Mouse (Mus musculus): ENCODE results near the gene Nwd2. TPM values are rescaled to one million over a fixed set of nuclear protein-coding genes. Genes with fewer than 3 reads are reported as not detected.

Gene Nwd2
- not detected in 2 replicates for total RNA-seq (2014; rRNA removed; ENCODE audit: low replicate concordance)
- polyA plus RNA-seq (2015; fragmentation: Nextera tagmentation; extraction: Ambion mirVana), result 0.04 TPM in 1 of 2 replicates, not detected in the other

DNA sequence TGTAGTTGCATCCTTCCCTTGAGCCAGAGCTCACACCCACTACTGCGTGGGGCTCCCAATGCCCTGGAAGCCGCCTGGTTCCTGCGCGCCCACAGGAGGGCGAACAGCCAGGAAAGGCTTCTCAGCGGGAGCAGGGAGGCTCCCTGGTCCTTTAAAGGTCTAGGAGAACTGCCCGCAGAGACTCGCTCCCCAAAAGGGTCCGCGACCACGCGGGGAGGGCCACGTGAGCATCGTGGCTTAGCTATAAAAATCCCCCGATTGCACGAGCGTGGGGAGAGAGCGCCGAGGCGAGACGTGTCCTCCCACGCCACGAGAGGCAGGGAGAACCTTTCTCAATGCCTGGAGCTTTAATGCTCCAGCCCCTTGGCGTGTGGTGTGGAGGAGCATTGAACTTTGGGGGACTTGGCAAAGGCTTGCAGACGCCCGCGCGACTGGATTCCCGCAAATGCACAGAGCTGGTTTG, at the start of gene Nwd2:
Gene Nwd2, plus strand, starts transcription at position 33 of the 463 bp plus-strand sequence.
- H3K27ac ChIP-seq (ENCODE audit: low read depth), result no peak within 1 kb of the TSS
- H3K4me2 ChIP-seq (ENCODE audit: low read depth, low read length), result peak within 1 kb of the TSS; percentile 52
- no peak for TF ChIP-seq EP300 (IDR thresholded peaks at IDR 0.05; ENCODE audit: low read depth)
- no peak for TF ChIP-seq CTCF (IDR thresholded peaks at IDR 0.05; ENCODE audit: low read depth)
- H3K9ac ChIP-seq (replicated peaks; ENCODE audit: low read depth, low read length), result no peak within 1 kb of the TSS
- DNase-seq (ENCODE audit: low spot score), result no peak
- ATAC-seq (ENCODE audit: insufficient read depth, low read depth), result no peak
- WGBS, result 3% methylated on average over 29 of the region's 29 CpGs
- no peaks in the 10 kb centered on the region for H3K36me3 ChIP-seq (replicated peaks; ENCODE audit: control insufficient read depth, insufficient read depth, low read length)
- H3K9me3 ChIP-seq (replicated peaks; ENCODE audit: control insufficient read depth, low read length), result no peaks in the 10 kb centered on the region
- 0 out of 2 replicates have a peak, but pooled peaks cover 4% of the 10 kb centered on the region for H3K4me1 ChIP-seq (ENCODE audit: control insufficient read depth, insufficient read depth)
- H3K27me3 ChIP-seq (ENCODE audit: control insufficient read depth, insufficient read depth, low read length), result peaks cover 45% of the 10 kb centered on the region
- peak within 1 kb of the TSS; percentile 40 for H3K4me3 ChIP-seq (ENCODE audit: low read depth, low read length)

DNA sequence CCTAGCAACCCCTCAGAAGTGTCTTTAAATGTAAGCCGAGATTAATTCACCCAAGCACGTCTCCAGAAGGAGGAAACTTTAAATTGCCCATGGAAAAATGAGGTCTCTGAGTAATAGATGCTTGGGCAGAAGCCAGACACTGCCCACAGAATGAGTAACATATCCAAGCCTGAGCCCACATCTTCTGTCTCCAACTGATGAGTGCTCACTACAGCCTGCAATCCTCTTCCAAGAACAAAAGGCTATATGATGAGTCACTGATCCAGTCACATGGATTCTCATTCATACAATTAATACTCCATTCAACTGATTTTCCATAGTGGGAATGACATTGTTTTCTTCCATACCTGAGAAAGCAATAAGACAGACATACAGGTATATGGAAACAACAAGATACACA, 41.5 kb upstream of the Nwd2 start:
- no peak overlapping the region for H3K9ac ChIP-seq (replicated peaks; ENCODE audit: low read depth, low read length)
- TF ChIP-seq EP300 (IDR thresholded peaks at IDR 0.05; ENCODE audit: low read depth) (no peak), CTCF (IDR thresholded peaks at IDR 0.05; ENCODE audit: low read depth) (no peak)
- H3K27ac ChIP-seq (ENCODE audit: low read depth), result no peak overlapping the region
- H3K27me3 ChIP-seq (ENCODE audit: control insufficient read depth, insufficient read depth, low read length), result no peaks in the 10 kb centered on the region
- no peaks in the 10 kb centered on the region for H3K9me3 ChIP-seq (replicated peaks; ENCODE audit: control insufficient read depth, low read length)
- no peak overlapping the region for H3K4me3 ChIP-seq (ENCODE audit: low read depth, low read length)
- no peak for ATAC-seq (ENCODE audit: insufficient read depth, low read depth)
- H3K36me3 ChIP-seq (replicated peaks; ENCODE audit: control insufficient read depth, insufficient read depth, low read length), result no peaks in the 10 kb centered on the region
- WGBS, result 62% methylated on average over 2 of the region's 2 CpGs
- H3K4me1 ChIP-seq (ENCODE audit: control insufficient read depth, insufficient read depth), result no peaks in the 10 kb centered on the region
- H3K4me2 ChIP-seq (ENCODE audit: low read depth, low read length), result no peak overlapping the region
- no peak for DNase-seq (ENCODE audit: low spot score)

- no peak for ATAC-seq (ENCODE audit: insufficient read depth, low read depth)
- 63% methylated on average over 3 of the region's 3 CpGs for WGBS
- Histone ChIP-seq H3K27ac (ENCODE audit: low read depth) (no peak overlapping the region), H3K36me3 (replicated peaks; ENCODE audit: control insufficient read depth, insufficient read depth, low read length) (no peaks in the 10 kb centered on the region), H3K9me3 (replicated peaks; ENCODE audit: control insufficient read depth, low read length) (no peaks in the 10 kb centered on the region), H3K27me3 (ENCODE audit: control insufficient read depth, insufficient read depth, low read length) (no peaks in the 10 kb centered on the region), H3K4me1 (ENCODE audit: control insufficient read depth, insufficient read depth) (no peaks in the 10 kb centered on the region), H3K4me2 (ENCODE audit: low read depth, low read length) (no peak overlapping the region), H3K9ac (replicated peaks; ENCODE audit: low read depth, low read length) (no peak overlapping the region), H3K4me3 (ENCODE audit: low read depth, low read length) (no peak overlapping the region)
- TF ChIP-seq EP300 (IDR thresholded peaks at IDR 0.05; ENCODE audit: low read depth), result no peak
- TF ChIP-seq CTCF (IDR thresholded peaks at IDR 0.05; ENCODE audit: low read depth), result no peak
- no peak for DNase-seq (ENCODE audit: low spot score)
Observed at GRCm38 (mm10) chr5:63616792-63617668, 31.9 kb upstream of the Nwd2 start.

DNA sequence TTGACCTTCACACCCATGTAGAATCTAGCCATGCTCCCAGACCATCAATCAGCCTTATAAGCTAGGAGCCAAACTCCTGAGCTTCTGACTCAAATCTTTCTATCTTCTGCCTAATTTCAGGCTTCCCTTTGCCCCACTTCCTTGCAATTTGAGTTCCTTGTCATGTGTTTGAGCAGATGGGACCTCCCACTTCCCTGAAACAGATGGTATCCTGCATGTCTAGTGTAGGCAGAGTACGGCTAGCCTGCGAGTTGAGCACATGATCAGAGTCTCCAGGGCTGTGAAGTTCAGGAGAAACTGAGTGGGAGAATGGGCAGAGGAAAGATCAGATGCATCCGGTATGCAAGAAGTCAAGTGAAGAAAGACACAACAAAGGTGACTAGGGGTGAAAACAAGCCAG, 24.8 kb upstream of the Nwd2 start:
- ATAC-seq (ENCODE audit: insufficient read depth, low read depth) (no peak), DNase-seq (ENCODE audit: low spot score) (no peak)
- Histone ChIP-seq H3K27ac (ENCODE audit: low read depth) (no peak overlapping the region), H3K9ac (replicated peaks; ENCODE audit: low read depth, low read length) (no peak overlapping the region), H3K4me1 (ENCODE audit: control insufficient read depth, insufficient read depth) (no peaks in the 10 kb centered on the region), H3K36me3 (replicated peaks; ENCODE audit: control insufficient read depth, insufficient read depth, low read length) (no peaks in the 10 kb centered on the region), H3K9me3 (replicated peaks; ENCODE audit: control insufficient read depth, low read length) (no peaks in the 10 kb centered on the region), H3K4me2 (ENCODE audit: low read depth, low read length) (no peak overlapping the region), H3K4me3 (ENCODE audit: low read depth, low read length) (no peak overlapping the region), H3K27me3 (ENCODE audit: control insufficient read depth, insufficient read depth, low read length) (no peaks in the 10 kb centered on the region)
- WGBS, result 69% methylated on average over 3 of the region's 3 CpGs
- no peak for TF ChIP-seq CTCF (IDR thresholded peaks at IDR 0.05; ENCODE audit: low read depth)
- TF ChIP-seq EP300 (IDR thresholded peaks at IDR 0.05; ENCODE audit: low read depth), result no peak

- Histone ChIP-seq H3K27me3 (ENCODE audit: control insufficient read depth, insufficient read depth, low read length) (no peaks in the 10 kb centered on the region), H3K9ac (replicated peaks; ENCODE audit: low read depth, low read length) (no peak overlapping the region), H3K4me3 (ENCODE audit: low read depth, low read length) (no peak overlapping the region), H3K9me3 (replicated peaks; ENCODE audit: control insufficient read depth, low read length) (no peaks in the 10 kb centered on the region), H3K27ac (ENCODE audit: low read depth) (no peak overlapping the region), H3K4me1 (ENCODE audit: control insufficient read depth, insufficient read depth) (no peaks in the 10 kb centered on the region), H3K4me2 (ENCODE audit: low read depth, low read length) (no peak overlapping the region), H3K36me3 (replicated peaks; ENCODE audit: control insufficient read depth, insufficient read depth, low read length) (no peaks in the 10 kb centered on the region)
- TF ChIP-seq EP300 (IDR thresholded peaks at IDR 0.05; ENCODE audit: low read depth) (no peak), CTCF (IDR thresholded peaks at IDR 0.05; ENCODE audit: low read depth) (no peak)
- WGBS, result 78% methylated on average over 1 of the region's 1 CpGs
- ATAC-seq (ENCODE audit: insufficient read depth, low read depth) (no peak), DNase-seq (ENCODE audit: low spot score) (no peak)
Observed at GRCm38 (mm10) chr5:63627832-63628530, 20.9 kb upstream of the Nwd2 start.

All from heart, postnatal 0 days (tissue).